Mouse (Mus musculus): ENCODE results near the gene 4833420G17Rik. TPM values are rescaled to one million over a fixed set of nuclear protein-coding genes. Genes with fewer than 3 reads are reported as not detected.

Gene 4833420G17Rik
- 75.5 and 83.3 TPM in 2 replicates for polyA plus RNA-seq (2016; fragmentation: Nextera tagmentation; extraction: Ambion mirVana)

DNA sequence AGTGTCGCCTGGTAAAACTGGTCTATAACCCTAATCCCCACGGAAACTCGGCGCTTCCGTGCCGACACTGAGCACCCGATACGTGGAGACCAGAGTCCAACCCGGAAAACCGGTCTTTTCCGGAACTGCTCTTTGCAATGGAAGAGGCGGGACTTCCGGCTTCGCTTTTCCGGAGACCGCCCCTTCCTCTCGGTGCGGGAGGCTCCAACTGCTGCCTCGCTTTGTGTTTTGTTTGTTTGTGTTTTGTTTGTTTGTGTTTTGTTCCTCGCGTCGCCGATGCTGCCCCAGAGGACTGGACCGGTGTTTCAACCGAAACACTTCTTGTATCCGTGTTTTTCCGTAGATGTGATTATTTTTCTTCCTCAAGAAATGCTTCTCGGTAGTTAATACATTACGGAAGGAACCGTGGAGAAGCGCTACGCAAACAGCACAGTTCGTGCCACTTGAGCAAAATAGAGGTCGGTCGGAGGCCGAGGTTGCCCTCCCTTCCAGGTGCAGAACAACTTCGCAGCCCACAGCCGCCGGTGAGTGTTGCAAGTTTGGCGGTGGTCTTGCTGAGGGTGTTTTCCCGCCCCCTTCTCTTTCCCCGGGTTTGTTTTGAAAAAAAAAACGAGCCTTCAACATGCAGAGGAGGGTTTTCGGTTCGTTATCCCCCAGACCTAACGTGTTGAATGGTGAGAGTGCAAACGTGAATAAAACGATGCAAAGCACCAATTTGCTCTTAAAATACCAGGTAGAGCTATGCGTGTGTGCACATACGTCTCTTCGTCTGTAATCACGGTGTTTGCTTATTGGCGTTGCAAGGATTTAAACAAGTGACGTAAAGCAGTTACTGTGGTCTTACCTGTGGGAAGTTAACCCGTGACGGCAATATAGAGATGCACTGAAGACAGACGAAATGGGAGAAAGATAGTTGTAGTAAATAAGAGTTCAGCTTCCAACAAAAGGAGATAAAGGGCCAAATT, at the start of gene 4833420G17Rik:
4833420G17Rik (plus strand) TSS at position 173 of the 965 bp plus-strand sequence.
- Histone ChIP-seq H3K27me3 (ENCODE audit: low read depth, poor library complexity, severe bottlenecking) (no peaks in the 10 kb centered on the region), H3K36me3 (peaks cover 46% of the 10 kb centered on the region), H3K9me3 (replicated peaks) (no peaks in the 10 kb centered on the region), H3K4me3 (peak within 1 kb of the TSS; percentile 82), H3K27ac (peak within 1 kb of the TSS; percentile 87), H3K4me1 (peaks cover 7% of the 10 kb centered on the region)
- WGBS, result 5% methylated on average over 57 of the region's 57 CpGs
- peak; percentile 91 for DNase-seq (ENCODE audit: low spot score)

GRCm38 (mm10) chr13:119413026-119413425, 49.5 kb upstream of the 4833420G17Rik start:
- 12% methylated on average over 2 of the region's 2 CpGs for WGBS
- Histone ChIP-seq H3K27me3 (ENCODE audit: low read depth, poor library complexity, severe bottlenecking) (no peaks in the 10 kb centered on the region), H3K36me3 (no peaks in the 10 kb centered on the region), H3K27ac (no peak overlapping the region), H3K4me1 (peaks cover 3% of the 10 kb centered on the region), H3K4me3 (no peak overlapping the region), H3K9me3 (replicated peaks) (no peaks in the 10 kb centered on the region)
- no peak for DNase-seq (ENCODE audit: low spot score)

DNA sequence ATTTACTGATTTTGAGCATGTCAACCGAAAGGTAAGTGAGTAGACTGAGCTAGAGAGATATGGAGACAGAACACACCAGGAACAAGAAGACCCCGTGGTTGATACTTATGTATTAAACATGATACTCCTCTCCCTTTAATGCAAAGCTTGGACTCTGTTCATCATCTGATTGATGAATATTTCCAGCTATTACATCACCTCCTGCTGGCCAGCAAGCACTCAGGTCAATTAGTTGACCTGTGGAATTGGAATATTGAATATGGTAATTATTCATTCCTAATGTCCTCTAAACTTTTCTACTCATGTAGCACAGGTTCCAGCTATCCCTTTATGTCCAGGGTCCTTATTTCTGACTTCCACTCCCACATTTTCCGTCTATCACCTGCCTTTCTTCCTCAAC, 44.1 kb upstream of the 4833420G17Rik start:
- DNase-seq (ENCODE audit: low spot score), result no peak
- Histone ChIP-seq H3K4me3 (no peak overlapping the region), H3K27me3 (ENCODE audit: low read depth, poor library complexity, severe bottlenecking) (no peaks in the 10 kb centered on the region), H3K9me3 (replicated peaks) (no peaks in the 10 kb centered on the region), H3K4me1 (no peaks in the 10 kb centered on the region), H3K36me3 (no peaks in the 10 kb centered on the region), H3K27ac (no peak overlapping the region)
- 89% methylated on average over 3 of the region's 3 CpGs for WGBS

DNA sequence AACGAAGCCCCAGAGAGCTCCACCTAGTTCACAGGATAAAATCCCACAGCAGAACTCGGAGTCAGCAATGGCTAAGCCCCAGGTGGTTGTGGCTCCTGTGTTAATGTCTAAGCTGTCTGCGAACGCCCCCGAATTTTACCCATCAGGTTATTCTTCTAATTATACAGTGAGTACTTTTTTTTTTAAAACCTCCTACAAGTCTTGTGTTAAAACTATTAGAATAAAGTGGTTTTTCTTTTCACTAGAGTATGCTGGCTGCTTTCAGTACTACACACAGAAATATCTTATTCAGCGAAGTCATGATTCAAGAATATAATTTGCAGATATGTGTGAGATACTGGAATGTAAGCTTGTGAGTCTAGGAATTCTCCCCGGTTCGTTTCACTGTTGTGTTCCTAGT, 32.4 kb upstream of the 4833420G17Rik start:
- Histone ChIP-seq H3K9me3 (replicated peaks) (no peaks in the 10 kb centered on the region), H3K4me1 (peaks cover 16% of the 10 kb centered on the region), H3K36me3 (peaks cover 45% of the 10 kb centered on the region), H3K27ac (peak overlapping the region; percentile 100), H3K4me3 (peak overlapping the region; percentile 99), H3K27me3 (ENCODE audit: low read depth, poor library complexity, severe bottlenecking) (no peaks in the 10 kb centered on the region)
- 30% methylated on average over 8 of the region's 8 CpGs for WGBS
- no peak for DNase-seq (ENCODE audit: low spot score)

- H3K27ac ChIP-seq, result no peak overlapping the region
- DNase-seq (ENCODE audit: low spot score), result no peak
- WGBS, result 93% methylated on average over 1 of the region's 1 CpGs
- no peaks in the 10 kb centered on the region for H3K9me3 ChIP-seq (replicated peaks)
- H3K4me1 ChIP-seq, result peaks cover 16% of the 10 kb centered on the region
- H3K36me3 ChIP-seq, result peaks cover 60% of the 10 kb centered on the region
- H3K4me3 ChIP-seq, result no peak overlapping the region
- H3K27me3 ChIP-seq (ENCODE audit: low read depth, poor library complexity, severe bottlenecking), result no peaks in the 10 kb centered on the region
These were observed 30.5 kb upstream of the 4833420G17Rik start for GRCm38 (mm10) chr13:119432041-119432440.

DNA sequence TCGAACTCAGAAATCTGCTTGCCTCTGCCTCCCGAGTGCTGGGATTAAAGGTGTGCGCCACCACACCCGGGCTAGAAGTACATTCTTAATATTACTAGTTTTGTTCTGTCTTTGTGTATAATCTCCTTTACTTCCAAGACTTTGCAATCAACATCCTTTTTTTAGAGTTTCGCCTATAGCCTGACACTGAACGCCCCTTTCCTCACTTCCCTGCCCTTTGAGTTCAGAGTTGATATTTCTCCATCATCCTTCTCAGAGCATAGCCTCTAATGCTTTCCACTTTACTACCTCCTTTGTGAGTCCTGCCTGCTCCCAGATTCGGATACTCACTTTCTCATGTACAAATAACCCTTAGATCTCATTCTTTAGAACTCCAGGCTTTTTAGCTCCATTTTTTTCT, 28.2 kb upstream of the 4833420G17Rik start:
- WGBS, result 92% methylated on average over 7 of the region's 7 CpGs
- Histone ChIP-seq H3K27ac (no peak overlapping the region), H3K4me3 (no peak overlapping the region), H3K36me3 (peaks cover 83% of the 10 kb centered on the region), H3K9me3 (replicated peaks) (no peaks in the 10 kb centered on the region), H3K4me1 (peaks cover 13% of the 10 kb centered on the region), H3K27me3 (ENCODE audit: low read depth, poor library complexity, severe bottlenecking) (no peaks in the 10 kb centered on the region)
- no peak for DNase-seq (ENCODE audit: low spot score)

DNA sequence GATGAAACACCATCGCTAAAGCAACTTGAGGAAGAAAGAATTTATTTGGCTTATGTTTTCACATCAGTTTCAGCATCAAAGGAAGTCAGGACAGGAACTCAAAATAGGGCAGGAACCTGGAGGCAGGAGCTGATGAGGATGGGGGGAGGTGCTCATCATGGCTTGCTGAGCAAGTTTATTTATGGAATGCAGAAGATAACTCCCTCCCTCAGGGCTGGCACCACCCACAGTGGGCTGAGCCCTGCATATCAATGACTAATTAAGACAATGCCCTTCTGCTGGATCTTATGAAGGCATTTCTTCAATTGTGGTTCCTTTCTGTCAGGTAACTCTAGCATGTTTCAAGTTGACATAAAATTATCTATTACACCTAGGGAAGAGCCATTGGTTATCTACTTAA, 20.3 kb upstream of the 4833420G17Rik start:
- Histone ChIP-seq H3K27me3 (ENCODE audit: low read depth, poor library complexity, severe bottlenecking) (no peaks in the 10 kb centered on the region), H3K9me3 (replicated peaks) (no peaks in the 10 kb centered on the region), H3K27ac (no peak overlapping the region), H3K4me1 (no peaks in the 10 kb centered on the region), H3K4me3 (no peak overlapping the region), H3K36me3 (peaks cover 99% of the 10 kb centered on the region)
- no peak for DNase-seq (ENCODE audit: low spot score)
- WGBS, result 95% methylated on average over 1 of the region's 1 CpGs

DNA sequence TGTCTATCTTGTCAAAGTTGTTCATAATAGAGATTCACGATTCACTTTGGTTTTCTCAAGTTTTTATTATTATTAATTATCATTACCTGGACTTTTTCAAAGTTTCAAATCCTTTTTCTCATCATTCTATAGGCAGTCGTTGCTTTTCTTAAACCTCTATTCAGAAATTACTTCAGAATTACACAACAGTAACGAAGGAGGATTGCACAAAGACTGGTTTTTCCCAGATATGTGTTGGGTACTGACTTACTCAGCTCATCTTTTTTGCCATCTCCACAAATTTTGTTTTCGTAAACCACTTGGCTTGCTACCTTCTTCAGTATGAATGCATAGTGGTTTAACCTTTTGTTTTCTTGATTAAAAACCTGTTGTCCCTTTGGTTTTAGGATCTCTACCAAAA, 9.0 kb upstream of the 4833420G17Rik start:
- DNase-seq (ENCODE audit: low spot score), result no peak
- no peak overlapping the region for H3K27ac ChIP-seq
- no peaks in the 10 kb centered on the region for H3K9me3 ChIP-seq (replicated peaks)
- no peaks in the 10 kb centered on the region for H3K4me1 ChIP-seq
- WGBS, result 96% methylated on average over 4 of the region's 4 CpGs
- H3K27me3 ChIP-seq (ENCODE audit: low read depth, poor library complexity, severe bottlenecking), result no peaks in the 10 kb centered on the region
- H3K4me3 ChIP-seq, result no peak overlapping the region
- peaks cover 94% of the 10 kb centered on the region for H3K36me3 ChIP-seq

DNA sequence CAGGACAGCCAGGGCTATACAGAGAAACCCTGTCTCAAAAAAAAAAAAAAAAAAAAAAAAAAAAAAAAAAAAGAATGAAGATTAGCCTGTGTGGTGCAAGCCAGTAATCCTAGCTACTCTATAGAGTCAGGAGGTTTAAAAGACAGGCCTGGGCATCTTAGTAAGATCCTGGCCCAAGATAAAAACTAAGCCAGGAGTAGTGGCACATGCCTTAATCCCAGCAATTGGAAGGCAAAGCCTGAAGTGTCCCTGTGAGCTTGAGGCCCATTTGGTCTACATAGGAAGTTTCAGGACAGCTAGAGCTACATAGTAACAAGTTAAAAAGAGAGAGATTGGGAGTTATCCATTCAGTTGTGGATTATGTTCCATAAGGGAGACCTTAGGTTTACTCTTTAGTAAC, 7.5 kb upstream of the 4833420G17Rik start:
- H3K36me3 ChIP-seq, result peaks cover 87% of the 10 kb centered on the region
- no peaks in the 10 kb centered on the region for H3K9me3 ChIP-seq (replicated peaks)
- H3K27me3 ChIP-seq (ENCODE audit: low read depth, poor library complexity, severe bottlenecking), result no peaks in the 10 kb centered on the region
- H3K27ac ChIP-seq, result no peak overlapping the region
- no peak for DNase-seq (ENCODE audit: low spot score)
- H3K4me3 ChIP-seq, result no peak overlapping the region
- no peaks in the 10 kb centered on the region for H3K4me1 ChIP-seq

GRCm38 (mm10) chr13:119456342-119456741, 6.2 kb upstream of the 4833420G17Rik start:
- no peak overlapping the region for H3K4me3 ChIP-seq
- 94% methylated on average over 7 of the region's 7 CpGs for WGBS
- peaks cover 75% of the 10 kb centered on the region for H3K36me3 ChIP-seq
- H3K4me1 ChIP-seq, result no peaks in the 10 kb centered on the region
- no peak overlapping the region for H3K27ac ChIP-seq
- no peak for DNase-seq (ENCODE audit: low spot score)
- no peaks in the 10 kb centered on the region for H3K9me3 ChIP-seq (replicated peaks)
- no peaks in the 10 kb centered on the region for H3K27me3 ChIP-seq (ENCODE audit: low read depth, poor library complexity, severe bottlenecking)

- WGBS, result 16% methylated on average over 10 of the region's 10 CpGs
These were observed 520 bp upstream of the 4833420G17Rik start for GRCm38 (mm10) chr13:119461900-119462595.

DNA sequence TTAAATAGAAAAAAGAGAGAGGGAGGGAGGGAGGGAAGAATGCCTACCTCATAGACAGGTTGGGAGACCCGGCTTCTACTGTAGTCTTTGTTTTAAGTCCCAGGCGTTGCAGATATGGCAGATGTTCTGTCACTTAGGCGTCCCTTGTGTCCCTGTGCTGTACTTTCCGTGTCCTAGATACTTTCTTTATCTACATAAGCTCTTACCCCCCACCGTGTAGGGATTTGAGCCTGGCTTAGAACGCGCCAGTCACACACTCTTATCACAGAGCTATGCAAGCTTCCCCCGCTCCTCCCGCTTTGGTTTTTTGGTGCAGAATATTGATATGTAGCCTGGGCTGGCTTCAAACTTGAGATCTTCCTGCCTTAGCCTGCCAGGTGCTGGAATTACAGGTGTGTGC, 14.1 kb downstream of the 4833420G17Rik start:
- H3K36me3 ChIP-seq, result peaks cover 98% of the 10 kb centered on the region
- 95% methylated on average over 9 of the region's 9 CpGs for WGBS

More at GRCm38 (mm10) chr13:119461900-119462595, 520 bp upstream of the 4833420G17Rik start:
- DNase-seq (ENCODE audit: low spot score), result no peak
- H3K27ac ChIP-seq, result peak overlapping the region; percentile 87
- H3K4me1 ChIP-seq, result peaks cover 7% of the 10 kb centered on the region
- no peaks in the 10 kb centered on the region for H3K27me3 ChIP-seq (ENCODE audit: low read depth, poor library complexity, severe bottlenecking)
- H3K4me3 ChIP-seq, result peak overlapping the region; percentile 82
- peaks cover 46% of the 10 kb centered on the region for H3K36me3 ChIP-seq
- H3K9me3 ChIP-seq (replicated peaks), result no peaks in the 10 kb centered on the region

GRCm38 (mm10) chr13:119477789-119478188, 15.2 kb downstream of the 4833420G17Rik start:
- WGBS, result 95% methylated on average over 2 of the region's 2 CpGs
- no peak for DNase-seq (ENCODE audit: low spot score)
- Histone ChIP-seq H3K36me3 (peaks cover 97% of the 10 kb centered on the region), H3K27me3 (ENCODE audit: low read depth, poor library complexity, severe bottlenecking) (no peaks in the 10 kb centered on the region), H3K4me3 (no peak overlapping the region), H3K4me1 (no peaks in the 10 kb centered on the region), H3K27ac (no peak overlapping the region), H3K9me3 (replicated peaks) (no peaks in the 10 kb centered on the region)

More for the DNA sequence above, 14.1 kb downstream of the 4833420G17Rik start:
- no peaks in the 10 kb centered on the region for H3K9me3 ChIP-seq (replicated peaks)
- H3K4me1 ChIP-seq, result no peaks in the 10 kb centered on the region
- no peak for DNase-seq (ENCODE audit: low spot score)
- H3K4me3 ChIP-seq, result no peak overlapping the region
- no peak overlapping the region for H3K27ac ChIP-seq
- H3K27me3 ChIP-seq (ENCODE audit: low read depth, poor library complexity, severe bottlenecking), result no peaks in the 10 kb centered on the region

Measured in limb, embryonic 10.5 days (tissue).